Mouse (Mus musculus): ENCODE measurements at regions not wholly inside any gene's neighbourhood (a gene's known extent, or its start where the extent isn't known, plus 50 kb on each side); places are given as distances from the start of the nearest gene placed in this dataset.

DNA sequence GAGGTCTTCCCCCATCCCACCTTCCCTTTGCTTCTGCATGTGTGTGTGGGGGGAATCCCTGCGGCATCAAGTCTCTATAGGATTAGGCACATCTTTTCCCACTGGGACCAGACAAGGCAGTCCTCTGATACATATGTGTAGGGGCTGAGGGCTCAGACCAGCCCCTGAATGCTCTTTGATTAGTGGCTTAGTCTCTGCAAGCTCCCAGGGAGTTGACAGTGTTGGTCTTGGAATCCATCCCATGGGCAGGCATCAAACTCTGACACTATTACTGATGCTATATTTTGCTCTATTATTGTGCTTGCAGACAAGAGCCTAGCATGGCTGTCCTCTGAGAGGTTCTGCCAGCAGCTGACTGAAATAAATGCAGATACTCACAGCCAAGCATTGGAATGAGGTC lies 209.5 kb upstream of the Rag2 start:
- H3K4me1 ChIP-seq = no peaks in the 10 kb centered on the region
- no peaks in the 10 kb centered on the region for H3K9me3 ChIP-seq
- no peak overlapping the region for H3K4me3 ChIP-seq
- H3K27ac ChIP-seq = no peak overlapping the region
- no peaks in the 10 kb centered on the region for H3K36me3 ChIP-seq
- no peak overlapping the region for H3K9ac ChIP-seq
- no peaks in the 10 kb centered on the region for H3K27me3 ChIP-seq
- ATAC-seq (ENCODE audit: insufficient number of reproducible peaks, low FRiP score, low TSS enrichment, low read depth) = no peak
- WGBS = 89% methylated on average over 1 of the region's 1 CpGs
- no peak overlapping the region for H3K4me2 ChIP-seq

DNA sequence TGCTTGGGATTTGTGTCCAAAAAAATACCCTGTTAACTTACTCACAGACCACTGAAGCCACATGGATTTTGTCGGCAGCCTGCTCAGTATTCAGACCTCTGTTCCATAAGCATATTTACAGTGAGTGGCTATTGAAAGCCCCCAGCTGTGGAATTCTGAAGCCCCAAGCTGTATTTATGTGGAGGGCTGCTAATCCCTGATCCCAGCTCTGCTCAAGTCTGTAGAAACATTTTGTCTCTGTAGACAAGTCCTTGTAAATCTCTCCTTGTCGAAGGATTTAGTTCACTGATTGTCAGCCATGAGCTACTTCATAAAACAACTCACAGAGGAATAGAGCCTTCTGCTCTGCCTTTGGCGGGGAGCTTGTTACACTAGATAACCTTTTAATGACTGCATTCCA lies 207.8 kb upstream of the Rag2 start:
- Histone ChIP-seq H3K4me3 (no peak overlapping the region), H3K27ac (no peak overlapping the region), H3K27me3 (no peaks in the 10 kb centered on the region), H3K9ac (no peak overlapping the region), H3K9me3 (no peaks in the 10 kb centered on the region), H3K4me2 (no peak overlapping the region), H3K36me3 (no peaks in the 10 kb centered on the region), H3K4me1 (no peaks in the 10 kb centered on the region)
- WGBS = 55% methylated on average over 3 of the region's 3 CpGs
- no peak for ATAC-seq (ENCODE audit: insufficient number of reproducible peaks, low FRiP score, low TSS enrichment, low read depth)

DNA sequence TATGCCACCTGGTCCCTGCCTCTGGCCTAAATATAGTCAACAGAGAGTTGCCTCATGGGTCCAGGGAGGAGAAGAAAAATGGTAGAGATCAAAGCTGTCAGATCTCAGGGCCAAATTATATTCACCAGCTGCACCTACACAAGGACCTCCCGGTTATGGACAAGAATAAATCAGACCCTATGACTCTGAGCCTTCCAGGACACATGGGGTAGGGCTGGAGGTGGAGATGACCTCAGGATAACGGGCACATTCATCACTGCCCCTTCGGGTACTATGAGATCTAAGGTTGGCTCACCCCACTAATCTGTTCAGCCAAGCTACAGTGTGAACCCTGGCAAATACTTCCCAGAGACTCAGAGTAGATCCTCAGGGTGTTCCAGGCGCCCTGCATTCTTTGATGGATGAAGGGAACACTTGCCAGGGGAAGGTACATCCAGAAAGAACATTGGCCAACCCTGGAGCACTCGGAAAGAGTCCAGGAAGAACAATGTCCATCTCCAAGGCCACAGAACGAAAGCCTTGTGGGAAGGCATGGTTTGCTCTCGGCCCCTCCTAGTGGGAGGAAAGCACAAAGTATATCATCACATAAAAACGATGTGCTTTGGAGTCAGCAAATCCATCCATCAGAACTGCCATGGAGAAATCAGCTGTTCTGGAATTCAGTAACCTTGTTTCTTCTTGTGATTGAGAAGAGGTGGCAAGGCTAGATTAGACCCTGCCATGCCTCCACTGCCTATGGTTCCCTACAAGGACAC lies 191.2 kb upstream of the Rag2 start:
- no peak for ATAC-seq (ENCODE audit: insufficient number of reproducible peaks, low FRiP score, low TSS enrichment, low read depth)

DNA sequence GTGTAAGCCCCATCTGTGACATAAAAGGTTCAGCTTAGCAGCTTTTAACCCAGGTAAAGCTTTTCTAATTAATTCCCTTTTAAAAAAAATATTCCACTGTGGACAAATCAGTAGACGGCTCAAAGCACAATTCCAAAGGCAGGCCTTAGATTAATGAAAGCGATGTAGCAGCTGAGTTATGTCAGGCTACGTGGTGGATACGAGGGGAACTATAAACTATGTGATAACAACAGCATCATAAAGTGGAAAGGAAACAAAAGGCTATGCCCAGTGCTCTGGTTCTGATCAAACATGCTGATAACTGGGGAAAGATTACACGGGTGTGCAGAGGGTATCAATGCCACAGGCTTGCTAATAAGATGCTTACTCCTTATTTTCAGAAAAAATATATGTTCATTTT lies 184.3 kb upstream of the Rag2 start:
- Histone ChIP-seq H3K36me3 (no peaks in the 10 kb centered on the region), H3K27me3 (no peaks in the 10 kb centered on the region), H3K9ac (no peak overlapping the region), H3K4me2 (no peak overlapping the region), H3K9me3 (no peaks in the 10 kb centered on the region), H3K4me3 (no peak overlapping the region), H3K4me1 (no peaks in the 10 kb centered on the region), H3K27ac (no peak overlapping the region)
- 44% methylated on average over 5 of the region's 5 CpGs for WGBS
- no peak for ATAC-seq (ENCODE audit: insufficient number of reproducible peaks, low FRiP score, low TSS enrichment, low read depth)

More for the DNA sequence above, 191.2 kb upstream of the Rag2 start:
- H3K27ac ChIP-seq = no peak overlapping the region
- H3K9ac ChIP-seq = no peak overlapping the region
- H3K9me3 ChIP-seq = no peaks in the 10 kb centered on the region
- WGBS = 76% methylated on average over 8 of the region's 8 CpGs
- H3K4me1 ChIP-seq = no peaks in the 10 kb centered on the region
- H3K4me2 ChIP-seq = no peak overlapping the region
- H3K27me3 ChIP-seq = no peaks in the 10 kb centered on the region
- H3K4me3 ChIP-seq = no peak overlapping the region
- no peaks in the 10 kb centered on the region for H3K36me3 ChIP-seq

DNA sequence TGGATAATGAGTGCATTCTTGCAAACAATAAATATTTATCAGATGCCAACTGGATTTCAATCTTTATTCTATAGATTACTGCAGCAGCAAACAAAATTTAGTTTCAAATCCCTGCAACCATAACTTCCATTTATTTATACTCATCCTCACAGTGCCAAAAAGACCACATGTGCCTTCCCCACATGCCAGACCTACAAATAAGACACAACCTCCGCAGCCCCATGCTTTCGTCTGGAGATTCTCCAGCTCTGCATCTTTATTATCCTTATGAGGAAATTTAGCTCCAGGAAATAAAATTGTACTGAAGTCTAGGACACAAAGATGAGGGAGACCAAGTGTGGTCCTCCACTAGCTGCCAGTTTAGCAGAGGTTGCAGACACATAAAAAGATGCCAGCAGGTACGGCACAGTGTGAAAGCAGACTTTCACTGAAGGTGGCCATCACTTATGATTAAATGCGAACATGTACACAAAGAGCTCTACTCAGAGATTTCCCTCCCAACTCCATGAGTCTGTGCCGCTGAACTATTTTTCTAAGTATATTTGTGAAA lies 183.4 kb upstream of the Rag2 start:
- Histone ChIP-seq H3K9ac (no peak overlapping the region), H3K27ac (no peak overlapping the region), H3K9me3 (no peaks in the 10 kb centered on the region), H3K27me3 (no peaks in the 10 kb centered on the region), H3K36me3 (no peaks in the 10 kb centered on the region), H3K4me3 (no peak overlapping the region), H3K4me1 (no peaks in the 10 kb centered on the region), H3K4me2 (no peak overlapping the region)
- no peak for ATAC-seq (ENCODE audit: insufficient number of reproducible peaks, low FRiP score, low TSS enrichment, low read depth)
- 79% methylated on average over 5 of the region's 5 CpGs for WGBS

DNA sequence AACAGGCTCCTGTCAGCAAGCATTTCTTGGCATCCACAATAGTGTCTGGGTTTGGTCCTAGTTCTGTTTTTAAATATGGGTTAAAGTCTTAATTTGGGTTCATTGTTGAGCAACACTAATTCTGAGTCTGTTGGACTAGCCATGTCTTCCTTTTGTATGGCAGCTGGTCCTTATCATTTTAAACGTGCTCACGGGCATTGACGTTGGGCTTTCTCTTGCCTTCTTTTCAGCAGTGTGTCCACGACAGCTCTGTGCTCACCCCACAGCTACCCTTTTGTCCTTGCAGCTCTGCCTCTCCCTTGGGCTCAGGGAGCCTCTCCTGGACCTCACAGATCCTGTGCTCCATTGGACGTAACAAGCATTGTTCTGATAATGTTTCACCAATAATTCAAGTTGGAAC lies 168.9 kb upstream of the Rag2 start:
- H3K27ac ChIP-seq = no peak overlapping the region
- WGBS = 87% methylated on average over 5 of the region's 5 CpGs
- H3K27me3 ChIP-seq = no peaks in the 10 kb centered on the region
- H3K9me3 ChIP-seq = no peaks in the 10 kb centered on the region
- ATAC-seq (ENCODE audit: insufficient number of reproducible peaks, low FRiP score, low TSS enrichment, low read depth) = no peak
- no peak overlapping the region for H3K4me3 ChIP-seq
- H3K4me1 ChIP-seq = no peaks in the 10 kb centered on the region
- no peaks in the 10 kb centered on the region for H3K36me3 ChIP-seq
- H3K4me2 ChIP-seq = no peak overlapping the region
- H3K9ac ChIP-seq = no peak overlapping the region

DNA sequence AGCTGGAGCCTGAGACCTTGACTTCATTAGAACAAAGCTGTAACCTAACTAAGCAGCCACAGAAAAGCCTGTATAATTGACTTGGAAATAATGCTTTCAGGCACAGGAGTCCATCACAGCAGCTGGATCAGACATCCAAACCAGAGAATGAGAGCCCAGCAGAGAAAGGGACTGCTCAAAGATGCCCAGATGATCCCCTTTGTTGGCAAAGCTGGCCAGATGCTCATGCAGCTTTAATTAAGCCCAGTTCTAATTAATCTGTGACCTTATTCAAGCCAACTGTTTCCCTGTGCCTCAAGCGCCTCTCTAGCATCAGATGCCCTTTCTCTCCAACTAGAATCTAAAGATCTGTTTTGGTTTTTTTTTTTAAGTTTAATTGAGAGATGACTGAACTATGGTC lies 165.6 kb upstream of the Rag2 start:
- no peak overlapping the region for H3K4me3 ChIP-seq
- no peaks in the 10 kb centered on the region for H3K36me3 ChIP-seq
- H3K27me3 ChIP-seq = no peaks in the 10 kb centered on the region
- H3K4me2 ChIP-seq = no peak overlapping the region
- no peaks in the 10 kb centered on the region for H3K9me3 ChIP-seq
- no peak for ATAC-seq (ENCODE audit: insufficient number of reproducible peaks, low FRiP score, low TSS enrichment, low read depth)
- no peak overlapping the region for H3K27ac ChIP-seq
- no peak overlapping the region for H3K9ac ChIP-seq
- WGBS = 89% methylated on average over 1 of the region's 1 CpGs
- H3K4me1 ChIP-seq = no peaks in the 10 kb centered on the region

DNA sequence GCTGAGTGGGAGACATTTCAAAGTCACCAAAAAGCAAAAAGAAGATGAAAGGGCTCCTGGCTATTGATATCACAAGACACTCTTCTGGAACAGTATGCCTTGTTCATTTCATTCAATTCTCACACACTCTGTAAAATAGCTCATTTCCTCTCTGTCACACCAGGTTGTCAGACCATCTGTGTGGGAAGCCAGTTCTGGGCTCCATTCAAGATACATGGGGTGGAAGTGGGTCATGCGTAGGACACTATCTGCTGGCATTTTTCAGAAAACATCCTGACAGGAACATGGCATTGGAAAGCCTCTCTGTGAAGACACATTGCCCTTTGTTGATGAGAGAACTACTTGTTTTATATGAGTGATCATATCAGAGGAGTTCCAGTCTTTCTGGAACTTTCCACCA lies 162.1 kb upstream of the Rag2 start:
- Histone ChIP-seq H3K27me3 (no peaks in the 10 kb centered on the region), H3K9ac (no peak overlapping the region), H3K27ac (no peak overlapping the region), H3K4me3 (no peak overlapping the region), H3K4me1 (no peaks in the 10 kb centered on the region), H3K36me3 (no peaks in the 10 kb centered on the region), H3K9me3 (no peaks in the 10 kb centered on the region), H3K4me2 (no peak overlapping the region)
- no peak for ATAC-seq (ENCODE audit: insufficient number of reproducible peaks, low FRiP score, low TSS enrichment, low read depth)
- WGBS = 92% methylated on average over 1 of the region's 1 CpGs

DNA sequence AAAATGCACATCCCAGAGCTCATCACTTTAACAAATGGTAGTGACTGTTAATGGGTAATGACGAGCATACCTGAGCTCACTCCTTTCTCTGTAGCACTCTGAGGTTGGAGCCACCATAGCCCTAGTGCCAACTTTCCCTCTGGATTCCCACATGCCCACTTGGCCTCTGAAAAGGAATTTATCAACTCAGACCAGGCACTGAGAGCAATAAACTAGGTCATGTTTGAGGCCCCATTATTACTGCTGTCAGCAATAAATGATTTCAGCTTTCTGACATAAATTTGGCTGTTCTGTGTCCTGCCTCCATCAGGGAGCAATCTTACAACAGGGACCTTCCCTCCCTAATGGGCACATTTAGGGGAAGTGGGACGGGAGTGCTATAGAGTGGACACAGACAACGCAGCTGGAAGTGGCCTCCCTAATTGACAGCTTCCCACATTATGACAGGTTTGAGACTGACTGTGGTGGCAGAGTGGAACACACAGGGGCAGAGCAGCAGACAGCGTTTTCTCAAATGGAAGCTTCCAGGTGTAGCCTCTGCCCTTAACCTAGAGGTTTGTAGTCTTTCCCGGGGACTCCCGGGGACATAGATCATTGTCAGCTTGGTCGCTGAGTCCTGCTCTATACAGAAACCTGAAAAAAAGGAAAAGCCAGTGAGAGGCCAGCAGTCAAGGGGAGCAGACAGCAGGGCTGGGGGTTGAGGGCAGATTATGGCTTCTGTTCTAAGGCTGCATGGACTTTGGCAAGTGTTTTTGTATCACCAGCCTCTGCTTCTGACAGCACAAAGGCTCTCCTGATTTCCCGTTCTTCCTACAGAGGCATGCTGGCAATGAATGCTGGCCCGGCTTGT lies 160.0 kb upstream of the Rag2 start:
- no peak for ATAC-seq (ENCODE audit: insufficient number of reproducible peaks, low FRiP score, low TSS enrichment, low read depth)
- no peaks in the 10 kb centered on the region for H3K36me3 ChIP-seq
- H3K9me3 ChIP-seq = no peaks in the 10 kb centered on the region
- H3K9ac ChIP-seq = no peak overlapping the region
- no peak overlapping the region for H3K4me2 ChIP-seq
- 53% methylated on average over 9 of the region's 9 CpGs for WGBS
- no peaks in the 10 kb centered on the region for H3K27me3 ChIP-seq
- H3K27ac ChIP-seq = no peak overlapping the region
- H3K4me3 ChIP-seq = no peak overlapping the region
- H3K4me1 ChIP-seq = no peaks in the 10 kb centered on the region

DNA sequence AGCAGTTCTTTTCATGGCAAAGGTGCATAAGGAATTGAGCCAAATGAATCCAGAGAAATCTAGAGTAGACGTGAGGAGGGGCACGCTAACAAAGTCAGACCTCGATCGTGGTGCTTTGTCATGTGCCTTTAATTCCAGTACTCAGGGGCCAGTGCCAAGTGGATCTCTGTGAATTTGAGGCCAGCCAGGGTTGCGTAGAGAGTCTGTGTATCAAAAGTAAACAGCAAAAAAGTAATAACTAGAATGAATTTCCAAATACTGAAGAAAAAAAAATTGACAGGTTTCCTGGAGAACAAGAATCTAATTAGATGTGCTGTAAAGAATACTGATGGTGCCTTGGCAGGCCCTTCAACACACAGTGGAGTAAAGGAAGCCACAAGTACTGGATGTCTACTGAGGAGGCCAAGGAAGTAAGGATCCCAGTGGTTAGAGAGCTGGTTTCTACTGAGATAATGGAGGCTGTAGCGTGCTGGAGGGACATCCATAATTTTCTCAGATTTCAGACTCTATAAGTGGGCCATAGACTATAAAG lies 153.9 kb upstream of the Rag2 start:
- ATAC-seq (ENCODE audit: insufficient number of reproducible peaks, low FRiP score, low TSS enrichment, low read depth) = no peak
- H3K9me3 ChIP-seq = no peaks in the 10 kb centered on the region
- H3K4me1 ChIP-seq = no peaks in the 10 kb centered on the region
- H3K4me3 ChIP-seq = no peak overlapping the region
- WGBS = 76% methylated on average over 6 of the region's 6 CpGs
- H3K27ac ChIP-seq = no peak overlapping the region
- no peaks in the 10 kb centered on the region for H3K36me3 ChIP-seq
- no peak overlapping the region for H3K9ac ChIP-seq
- no peak overlapping the region for H3K4me2 ChIP-seq
- no peaks in the 10 kb centered on the region for H3K27me3 ChIP-seq

DNA sequence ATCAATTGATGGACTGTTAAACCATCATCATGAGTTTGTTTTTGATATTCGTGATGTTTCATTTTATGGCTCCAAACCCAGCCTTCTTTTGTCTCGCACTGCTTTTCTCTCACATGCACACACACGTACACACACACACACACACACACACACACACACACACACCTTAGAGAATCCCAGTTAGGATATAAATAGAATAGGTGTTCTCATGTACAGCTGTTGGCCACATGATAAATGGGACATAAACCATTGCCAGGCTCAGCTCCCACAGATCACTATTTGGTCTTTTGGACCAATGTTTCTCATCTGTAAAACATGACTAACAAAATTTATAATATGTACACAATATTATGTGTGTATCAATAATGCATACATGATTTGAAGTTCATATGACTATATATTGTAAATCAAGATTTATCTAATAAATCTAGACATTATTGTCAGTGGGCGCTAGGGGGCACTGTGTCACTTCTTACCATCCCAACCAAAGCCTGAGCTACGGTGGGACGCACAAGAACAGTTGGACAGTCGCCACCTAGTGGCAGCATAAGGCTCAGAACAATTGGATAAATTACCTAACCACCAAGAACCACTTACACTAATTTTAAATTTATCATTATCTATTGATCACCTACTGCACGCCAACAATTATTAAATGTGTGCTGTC lies 151.9 kb upstream of the Rag2 start:
- H3K27me3 ChIP-seq = no peaks in the 10 kb centered on the region
- H3K27ac ChIP-seq = no peak overlapping the region
- no peak for ATAC-seq (ENCODE audit: insufficient number of reproducible peaks, low FRiP score, low TSS enrichment, low read depth)
- 28% methylated on average over 8 of the region's 8 CpGs for WGBS
- H3K4me3 ChIP-seq = no peak overlapping the region
- no peak overlapping the region for H3K9ac ChIP-seq
- no peaks in the 10 kb centered on the region for H3K36me3 ChIP-seq
- no peaks in the 10 kb centered on the region for H3K9me3 ChIP-seq
- no peaks in the 10 kb centered on the region for H3K4me1 ChIP-seq
- H3K4me2 ChIP-seq = no peak overlapping the region

DNA sequence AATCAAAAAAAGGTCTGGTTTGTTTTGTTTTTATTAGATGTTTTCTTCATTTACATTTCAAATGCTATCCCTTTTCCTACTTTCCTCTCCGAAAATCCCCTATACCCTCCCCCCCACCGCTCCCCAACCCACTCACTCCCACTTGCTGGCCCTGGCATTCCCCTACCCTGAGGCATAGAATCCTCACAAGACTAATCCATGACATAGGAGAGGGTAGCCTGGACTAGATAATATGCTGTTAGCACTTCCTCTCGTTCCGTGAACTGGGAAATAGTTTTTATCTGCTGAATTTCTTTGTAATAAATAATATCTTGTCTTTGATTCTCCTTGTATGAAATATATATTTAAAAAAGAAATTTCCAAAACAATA lies 151.4 kb upstream of the Rag2 start:
- H3K27me3 ChIP-seq = no peaks in the 10 kb centered on the region
- no peak for ATAC-seq (ENCODE audit: insufficient number of reproducible peaks, low FRiP score, low TSS enrichment, low read depth)

More for the DNA sequence above, 151.4 kb upstream of the Rag2 start:
- WGBS = 86% methylated on average over 4 of the region's 4 CpGs
- H3K4me3 ChIP-seq = no peak overlapping the region
- H3K27ac ChIP-seq = no peak overlapping the region
- no peak overlapping the region for H3K4me2 ChIP-seq
- no peak overlapping the region for H3K9ac ChIP-seq
- H3K4me1 ChIP-seq = no peaks in the 10 kb centered on the region
- H3K9me3 ChIP-seq = no peaks in the 10 kb centered on the region
- H3K36me3 ChIP-seq = no peaks in the 10 kb centered on the region
